Mouse (Mus musculus) G1E (cell line): ENCODE data around the gene Nhlrc3. TPM values are rescaled to one million over a fixed set of nuclear protein-coding genes. Genes with fewer than 3 reads are reported as not detected.

Experiments
- ATAC-seq: 2 replicates; pipeline ENCODE4 v1.8.0; 2016; ENCODE audit warnings: mild to moderate bottlenecking; ENCODE audit not compliant: insufficient number of reproducible peaks, poor library complexity, low FRiP score, severe bottlenecking; ENCODE audit errors: extremely low read depth
- DNase-seq: peaks from one replicate; pipeline ENCODE4 v3.0.0; 2012; ENCODE audit warnings: low spot score
- H3K27me3 ChIP-seq: 2 replicates; pipeline ENCODE4 v1.6.1; 2012; ENCODE audit warnings: mild to moderate bottlenecking, low read length, inconsistent platforms; ENCODE audit not compliant: insufficient read depth
- H3K36me3 ChIP-seq: replicated peaks from 2 replicates; pipeline ENCODE3; 2012; ENCODE audit warnings: mild to moderate bottlenecking, inconsistent platforms
- H3K4me1 ChIP-seq: 2 replicates; pipeline ENCODE4 v1.6.1; 2012; ENCODE audit warnings: low read depth, low read length, inconsistent platforms, mixed read lengths; ENCODE audit not compliant: insufficient read depth
- H3K4me3 ChIP-seq: 2 replicates; pipeline ENCODE4 v1.5.1; 2012; ENCODE audit warnings: low read depth, mild to moderate bottlenecking, inconsistent platforms, low read length, moderate library complexity, mixed read lengths
- H3K9me3 ChIP-seq: replicated peaks from 2 replicates; pipeline ENCODE4 v1.6.1; 2012; ENCODE audit warnings: inconsistent platforms
- CTCF ChIP-seq: IDR thresholded peaks from 2 replicates; pipeline ENCODE4 v1.5.1; 2012; ENCODE audit warnings: low read depth, low read length, inconsistent platforms, mixed read lengths
- GATA1 ChIP-seq: IDR thresholded peaks from 2 replicates; pipeline ENCODE4 v1.6.1; 2012; ENCODE audit warnings: borderline replicate concordance, low read length, inconsistent platforms, mixed read lengths
- GATA2 ChIP-seq: IDR thresholded peaks from 2 replicates; pipeline ENCODE4 v1.6.1; 2012; ENCODE audit warnings: low read depth, low read length, inconsistent platforms, borderline replicate concordance
- POLR2AphosphoS5 ChIP-seq: IDR thresholded peaks from 2 replicates; pipeline ENCODE4 v1.6.1; 2012; ENCODE audit warnings: low read depth, low read length, inconsistent platforms; ENCODE audit not compliant: insufficient replicate concordance
- TAL1 ChIP-seq: conservative IDR thresholded peaks from 2 replicates; pipeline ENCODE4 v1.6.1; 2012; ENCODE audit warnings: low read depth, low read length, inconsistent platforms, mixed read lengths
- polyA plus RNA-seq: library from polyadenylated mRNA; stranded (reverse); fragments of >175 nt; gene quantifications from 2 replicates; pipeline ENCODE4 v1.2.3, GENCODE M21; 2012
- total RNA-seq, 2 experiments: library from RNA; stranded (forward) in 1 of 2; stranded (reverse) in 1 of 2; fragments of 200-1000 nt in 1 of 2; fragments of >200 nt in 1 of 2; fragmentation: Nextera tagmentation in 1 of 2; gene quantifications; 2 replicates each; pipeline ENCODE4 v1.2.3; 2014 to 2017

The Nhlrc3 gene
- 20.9 and 21.6 TPM in 2 replicates for total RNA-seq (2014; fragmentation: Nextera tagmentation)
- total RNA-seq (2017): 19.3 and 20.6 TPM in 2 replicates
- 3.1 and 3.4 TPM in 2 replicates for polyA plus RNA-seq

GRCm38 (mm10) chr3:53463046-53463764, at the start of gene Nhlrc3, which contains the start of gene Proser1:
TSS of gene Nhlrc3 (minus strand) at chr3:53463332.
TSS of gene Proser1 (plus strand) at chr3:53463666.
- Histone ChIP-seq H3K9me3 (no peaks in the 10 kb centered on the region), H3K36me3 (peaks cover 50% of the 10 kb centered on the region), H3K4me1 (peaks cover 32% of the 10 kb centered on the region), H3K4me3 (peak within 1 kb of the TSS; percentile 87), H3K27me3 (no peaks in the 10 kb centered on the region)
- peak; percentile 65 for DNase-seq
- peak; percentile 89 for ATAC-seq
- TF ChIP-seq CTCF: no peak
- no peak for TF ChIP-seq TAL1
- no peak for TF ChIP-seq GATA2
- TF ChIP-seq POLR2AphosphoS5: no peak
- TF ChIP-seq GATA1: no peak

GRCm38 (mm10) chr3:53502428-53502827, 39.3 kb upstream of the Nhlrc3 start:
- no peaks in the 10 kb centered on the region for H3K4me1 ChIP-seq
- ATAC-seq (no peak), DNase-seq (no peak)
- peaks cover 3% of the 10 kb centered on the region; the same call in 1 of the 2 replicates for H3K9me3 ChIP-seq
- H3K36me3 ChIP-seq: no peaks in the 10 kb centered on the region
- H3K27me3 ChIP-seq: no peaks in the 10 kb centered on the region
- TF ChIP-seq POLR2AphosphoS5: no peak
- no peak for TF ChIP-seq GATA1
- TF ChIP-seq TAL1: no peak
- no peak for TF ChIP-seq GATA2
- no peak for TF ChIP-seq CTCF
- no peak overlapping the region for H3K4me3 ChIP-seq

GRCm38 (mm10) chr3:53498351-53498905, 35.3 kb upstream of the Nhlrc3 start:
- Histone ChIP-seq H3K9me3 (peaks cover 3% of the 10 kb centered on the region; the same call in 1 of the 2 replicates), H3K27me3 (no peaks in the 10 kb centered on the region), H3K36me3 (no peaks in the 10 kb centered on the region), H3K4me1 (no peaks in the 10 kb centered on the region), H3K4me3 (no peak overlapping the region)
- no peak for ATAC-seq
- no peak for TF ChIP-seq TAL1
- no peak for TF ChIP-seq POLR2AphosphoS5
- no peak for TF ChIP-seq CTCF
- no peak for TF ChIP-seq GATA1
- no peak for TF ChIP-seq GATA2
- DNase-seq: no peak

- Histone ChIP-seq H3K9me3 (no peaks in the 10 kb centered on the region), H3K27me3 (peaks cover 2% of the 10 kb centered on the region; the same call in 1 of the 2 replicates), H3K36me3 (peaks cover 2% of the 10 kb centered on the region), H3K4me3 (no peak within 1 kb of the TSS), H3K4me1 (0 out of 2 replicates have a peak, but pooled peaks cover 2% of the 10 kb centered on the region)
- DNase-seq: no peak
- no peak for TF ChIP-seq CTCF
- TF ChIP-seq GATA2: no peak
- no peak for TF ChIP-seq POLR2AphosphoS5
- TF ChIP-seq TAL1: no peak
- no peak for TF ChIP-seq GATA1
- no peak for ATAC-seq
Observed at GRCm38 (mm10) chr3:53488353-53488752, 25.2 kb upstream of the Nhlrc3 start, which contains the start of gene Stoml3. TSS of gene Stoml3 (plus strand) at chr3:53488653.

GRCm38 (mm10) chr3:53486996-53487576, 24.0 kb upstream of the Nhlrc3 start:
- Histone ChIP-seq H3K4me3 (no peak overlapping the region), H3K4me1 (0 out of 2 replicates have a peak, but pooled peaks cover 2% of the 10 kb centered on the region), H3K36me3 (peaks cover 9% of the 10 kb centered on the region), H3K27me3 (peaks cover 2% of the 10 kb centered on the region; the same call in 1 of the 2 replicates), H3K9me3 (no peaks in the 10 kb centered on the region)
- ATAC-seq (no peak), DNase-seq (no peak)
- TF ChIP-seq CTCF (no peak), POLR2AphosphoS5 (no peak), TAL1 (no peak), GATA1 (no peak), GATA2 (no peak)

GRCm38 (mm10) chr3:53486561-53486960, 23.4 kb upstream of the Nhlrc3 start:
- no peak overlapping the region for H3K4me3 ChIP-seq
- no peaks in the 10 kb centered on the region for H3K9me3 ChIP-seq
- H3K36me3 ChIP-seq: peaks cover 14% of the 10 kb centered on the region
- H3K27me3 ChIP-seq: peaks cover 2% of the 10 kb centered on the region; the same call in 1 of the 2 replicates
- no peak for ATAC-seq
- TF ChIP-seq POLR2AphosphoS5: no peak
- TF ChIP-seq GATA1: no peak
- no peak for TF ChIP-seq TAL1
- TF ChIP-seq GATA2: no peak
- DNase-seq: no peak
- 0 out of 2 replicates have a peak, but pooled peaks cover 2% of the 10 kb centered on the region for H3K4me1 ChIP-seq
